Mouse (Mus musculus) brown adipose tissue, adult 24 weeks (tissue): Measurements from ENCODE around the gene Fbxw24. TPM values are rescaled to one million over a fixed set of nuclear protein-coding genes. Genes with fewer than 3 reads are reported as not detected.
"Not testable (repeated sequence)": the region's sequence is repeated elsewhere in the genome, so short reads cannot be mapped to it uniquely, and the experiment has no call there.

Experiments used
- H3K27ac ChIP-seq: fragments of 200-500 bp; replicated peaks from 2 replicates; pipeline ENCODE4 v1.5.1; 2012; ENCODE audit warnings: low read depth, mild to moderate bottlenecking, low read length
- H3K4me1 ChIP-seq: fragments of 200-500 bp; 2 replicates; pipeline ENCODE4 v1.6.1; 2012; ENCODE audit warnings: low read length, mixed read lengths; ENCODE audit not compliant: control insufficient read depth, insufficient read depth, insufficient read length
- H3K4me3 ChIP-seq: fragments of 200-500 bp; 2 replicates; pipeline ENCODE4 v1.5.1; 2012; ENCODE audit warnings: low read depth, mild to moderate bottlenecking, low read length, moderate library complexity; ENCODE audit not compliant: insufficient read depth
- polyA plus RNA-seq: library from polyadenylated mRNA; stranded (reverse); fragments of >200 nt; gene quantifications from 2 replicates; pipeline ENCODE4 v1.2.4, GENCODE M21; 2012; ENCODE audit not compliant: missing spikeins, insufficient read depth, insufficient read length

Gene Fbxw24
- not detected in 2 replicates for polyA plus RNA-seq

GRCm38 (mm10) chr9:109625957-109626356 lies at the start of gene Fbxw24:
Gene Fbxw24 (minus strand): TSS chr9:109626057.
- not testable (repeated sequence) for H3K4me3 ChIP-seq, H3K4me1 ChIP-seq, H3K27ac ChIP-seq

GRCm38 (mm10) chr9:109664552-109664951 lies 38.7 kb upstream of the Fbxw24 start, which contains the start of gene Fbxw25:
Gene Fbxw25 (minus strand): TSS chr9:109664652.
- H3K4me3 ChIP-seq, H3K4me1 ChIP-seq, H3K27ac ChIP-seq: not testable (repeated sequence)

GRCm38 (mm10) chr9:109606837-109607236 lies 19.0 kb downstream of the Fbxw24 start:
- not testable (repeated sequence) for H3K4me1 ChIP-seq, H3K27ac ChIP-seq, H3K4me3 ChIP-seq

GRCm38 (mm10) chr9:109602128-109602527 lies 23.7 kb downstream of the Fbxw24 start:
- H3K27ac ChIP-seq, H3K4me1 ChIP-seq, H3K4me3 ChIP-seq: not testable (repeated sequence)

- Histone ChIP-seq H3K27ac (no peak overlapping the region), H3K4me3 (no peak overlapping the region), H3K4me1 (no peaks in the 10 kb centered on the region)
Measured at GRCm38 (mm10) chr9:109597226-109597625, 28.6 kb downstream of the Fbxw24 start.

- H3K27ac ChIP-seq, result no peak overlapping the region
- H3K4me3 ChIP-seq, result no peak overlapping the region
- H3K4me1 ChIP-seq, result no peaks in the 10 kb centered on the region
Measured at GRCm38 (mm10) chr9:109594866-109595265, 31.0 kb downstream of the Fbxw24 start.

- H3K27ac ChIP-seq, H3K4me1 ChIP-seq, H3K4me3 ChIP-seq: not testable (repeated sequence)
Measured at GRCm38 (mm10) chr9:109568162-109568561, 57.7 kb downstream of the Fbxw24 start, which contains the start of gene Fbxw15. Gene Fbxw15 (minus strand): TSS chr9:109568262.

GRCm38 (mm10) chr9:109565546-109565945 lies 60.3 kb downstream of the Fbxw24 start:
- no peak overlapping the region for H3K27ac ChIP-seq

GRCm38 (mm10) chr9:109562106-109562505 lies 63.8 kb downstream of the Fbxw24 start:
- H3K4me1 ChIP-seq, H3K27ac ChIP-seq, H3K4me3 ChIP-seq: not testable (repeated sequence)

More at GRCm38 (mm10) chr9:109565546-109565945, 60.3 kb downstream of the Fbxw24 start:
- Histone ChIP-seq H3K4me1 (no peaks in the 10 kb centered on the region), H3K4me3 (no peak overlapping the region)

- H3K27ac ChIP-seq, result no peak overlapping the region
- no peaks in the 10 kb centered on the region for H3K4me1 ChIP-seq
- H3K4me3 ChIP-seq, result no peak overlapping the region
Measured at GRCm38 (mm10) chr9:109552483-109552882, 73.4 kb downstream of the Fbxw24 start.

Other genes with a start within 250 kb of the Fbxw24 start
- gene Fbxw22, start 221.8 kb downstream of the Fbxw24 start, polyA plus RNA-seq, result not detected in 2 replicates
- gene Fbxw16, start 176.9 kb downstream of the Fbxw24 start, polyA plus RNA-seq, result not detected in 2 replicates
- not detected in 2 replicates for gene Fbxw19, start 130.2 kb downstream of the Fbxw24 start, polyA plus RNA-seq
- not detected in 2 replicates for gene Fbxw15, start 57.8 kb downstream of the Fbxw24 start, polyA plus RNA-seq
- not detected in 2 replicates for gene Fbxw25, start 38.6 kb upstream of the Fbxw24 start, polyA plus RNA-seq
- not detected in 2 replicates for gene Fbxw18, start 76.6 kb upstream of the Fbxw24 start, polyA plus RNA-seq
- gene Fbxw26, start 120.0 kb upstream of the Fbxw24 start, polyA plus RNA-seq, result not detected in 2 replicates
- gene Fbxw27, start 164.6 kb upstream of the Fbxw24 start, polyA plus RNA-seq, result not detected in 2 replicates
- not detected in 2 replicates for gene Spink8, start 186.2 kb upstream of the Fbxw24 start, polyA plus RNA-seq
- gene Nme6, start 206.7 kb upstream of the Fbxw24 start, polyA plus RNA-seq, result 11.3 and 12.8 TPM in 2 replicates
- not detected in 2 replicates for gene Camp, start 223.6 kb upstream of the Fbxw24 start, polyA plus RNA-seq
- 1.7 and 4.0 TPM in 2 replicates for gene Cdc25a, start 249.5 kb upstream of the Fbxw24 start, polyA plus RNA-seq